In genomic region chr16:58499650-58500049, GRCm38 (mm10) we compare ENCODE assay signal across 12 mouse cellular contexts. TPM values are rescaled to one million over a fixed set of nuclear protein-coding genes. Genes with fewer than 3 reads are reported as not detected.
DNase-seq lines count a peak whose midpoint lies in the region; ATAC-seq and TF ChIP-seq lines count a peak whose summit lies in the region.
"Had no signal": no experiment of that assay in that cellular context is flagged by ENCODE, and none has a peak within 500 bp of the region (broad histone marks: within the 10 kb centered on the region; RNA-seq: fewer than 3 reads in every experiment).

No protein-coding gene starts in this region.

- H3K27me3 ChIP-seq in liver, postnatal 0 days (ENCODE audit: insufficient read depth, low read length) = no peaks in the 10 kb centered on the region

- TF ChIP-seq POLR2A in cortical plate, adult 2 months (IDR thresholded peaks at IDR 0.05; ENCODE audit: extremely low read depth, insufficient read depth, low read length) = no peak

- H3K9me3 ChIP-seq in liver, postnatal 0 days (ENCODE audit: low read length) = no peaks in the 10 kb centered on the region

- no peak for ATAC-seq in liver, postnatal 0 days
- ATAC-seq: inflammation-experienced regulatory T-cells, adult 6 months had no signal

- H3K36me3 ChIP-seq in liver, postnatal 0 days (replicated peaks; ENCODE audit: insufficient read depth, low read length) = no peaks in the 10 kb centered on the region

- H3K4me1 ChIP-seq in cortical plate, adult 2 months (ENCODE audit: control insufficient read depth, insufficient read depth, low read length) = peaks cover 3% of the 10 kb centered on the region; the same call in 1 of the 2 replicates
- H3K4me1 ChIP-seq in liver, postnatal 0 days (ENCODE audit: insufficient read depth) = peaks cover 57% of the 10 kb centered on the region

- intact Hi-C loops in gastrocnemius, adult 2 months (cut with DNase I) = no loop called here

- DNase-seq in gastrocnemius, adult 2 months = no peak
- no peak for DNase-seq in gastrocnemius, postnatal 10 days
- DNase-seq in layer of hippocampus, adult 2 months (ENCODE audit: low spot score in 2 of 2) = no peak
- no peak for DNase-seq in layer of hippocampus, adult 11-12 months (ENCODE audit: low spot score)
- no peak for DNase-seq in liver, postnatal 0 days
- no peak for DNase-seq in embryo, embryonic 9.5 days (ENCODE audit: extremely low spot score)
- no peak for DNase-seq in layer of hippocampus, postnatal 36 days
- DNase-seq: cerebellum, postnatal 36 days; right cerebral cortex, postnatal 14 days; thymus, postnatal 14 days had no signal

- H3K4me2 ChIP-seq in liver, postnatal 0 days (ENCODE audit: low read depth, low read length) = peak overlapping the region; percentile 59; the same call in 1 of the 2 replicates

- TF ChIP-seq CTCF in gastrocnemius, adult 2 months (IDR thresholded peaks at IDR 0.05) = no peak
- no peak for TF ChIP-seq CTCF in layer of hippocampus, adult 2 months (conservative IDR thresholded peaks at IDR 0.05)
- TF ChIP-seq CTCF in cortical plate, adult 2 months (IDR thresholded peaks at IDR 0.05; ENCODE audit: extremely low read depth, insufficient read depth, low read length) = no peak
- no peak for TF ChIP-seq CTCF in liver, postnatal 0 days (IDR thresholded peaks at IDR 0.05; ENCODE audit: low read depth)

- WGBS in liver, postnatal 0 days (ENCODE audit: insufficient replicate concordance) = 62% methylated on average over 5 of the region's 5 CpGs

- H3K4me3 ChIP-seq in gastrocnemius, adult 2 months = no peak overlapping the region
- no peak overlapping the region for H3K4me3 ChIP-seq in layer of hippocampus, adult 2 months
- no peak overlapping the region for H3K4me3 ChIP-seq in cortical plate, adult 2 months (ENCODE audit: insufficient read depth, low read length)
- no peak overlapping the region for H3K4me3 ChIP-seq in liver, postnatal 0 days (ENCODE audit: low read depth, low read length)

- TF ChIP-seq EP300 in liver, postnatal 0 days (IDR thresholded peaks at IDR 0.05; ENCODE audit: low read depth) = no peak

- no peak overlapping the region for H3K9ac ChIP-seq in liver, postnatal 0 days (replicated peaks)

- peak overlapping the region; percentile 69 for H3K27ac ChIP-seq in gastrocnemius, adult 2 months
- peak overlapping the region; percentile 61 for H3K27ac ChIP-seq in layer of hippocampus, adult 2 months
- 0 out of 2 replicates have a peak overlapping the region, but pooled peaks have one; percentile 10 for H3K27ac ChIP-seq in cortical plate, adult 2 months (ENCODE audit: insufficient read depth, low read length)
- peak overlapping the region; percentile 89 for H3K27ac ChIP-seq in liver, postnatal 0 days (ENCODE audit: low read depth)

RNA-seq across cellular contexts. Expression of gene St3gal6, which starts 24.4 kb away (rescaled TPM):
- 100 to 1,000 TPM; 140 to 170 TPM for total RNA-seq in gastrocnemius, adult 2 months (2021)
- total RNA-seq in gastrocnemius, postnatal 10 days (2021) = 10 to 100 TPM; 37.3 to 40.5 TPM
- total RNA-seq in layer of hippocampus, adult 2 months (2021) = 10 to 100 TPM; 13.0 to 17.4 TPM
- 18.7 and 20.1 TPM in 2 replicates for polyA plus RNA-seq in cortical plate, adult 2 months (2012; rRNA removed)
- 11.8 and 16.8 TPM in 2 replicates for polyA plus RNA-seq in liver, postnatal 0 days (2015; fragmentation: Nextera tagmentation; extraction: Ambion mirVana)
- 10 to 100 TPM; 14.3 to 18.2 TPM for total RNA-seq in layer of hippocampus, postnatal 36 days (2021)

Comparison
In these comparisons a context has a peak if more than half of its experiments do, and no peak if none do; other contexts are left out.
1. H3K27ac ChIP-seq: peak in every context shown above with its lines; median percentile 89 in liver, postnatal 0 days; 69 in gastrocnemius, adult 2 months; 61 in layer of hippocampus, adult 2 months; 10 in cortical plate, adult 2 months.